Mouse (Mus musculus): ENCODE data around the gene Ube2e3.

GRCm38 (mm10) chr2:78961580-78961979, 93.7 kb downstream of the Ube2e3 start:
- no peak for TF ChIP-seq CTCF (IDR thresholded peaks at IDR 0.05; ENCODE audit: low read depth, low read length)
- no peak for TF ChIP-seq POLR2A (IDR thresholded peaks at IDR 0.05; ENCODE audit: borderline replicate concordance, low read depth, low read length)
